Mouse (Mus musculus) bone marrow macrophage, adult 2 months (primary cell): ENCODE data around the gene Fhit.

Experiments
- CTCF ChIP-seq: IDR thresholded peaks from 2 replicates; pipeline ENCODE4 v1.5.1; 2012; ENCODE audit warnings: low read depth, mild to moderate bottlenecking, low read length, moderate library complexity
- POLR2A ChIP-seq: IDR thresholded peaks from 2 replicates; pipeline ENCODE4 v1.6.1; 2012; ENCODE audit warnings: mild to moderate bottlenecking, low read depth, low read length, borderline replicate concordance

GRCm38 (mm10) chr14:10129088-10129487 is 1032.7 kb downstream of the Fhit start:
- TF ChIP-seq CTCF (no peak), POLR2A (no peak)
